Mouse (Mus musculus) layer of hippocampus, postnatal 36 days (tissue): ENCODE data around the gene Mettl17. TPM values are rescaled to one million over a fixed set of nuclear protein-coding genes. Genes with fewer than 3 reads are reported as not detected.
"Not testable (repeated sequence)": the region's sequence is repeated elsewhere in the genome, so short reads cannot be mapped to it uniquely, and the experiment has no call there.

ENCODE experiments used
- DNase-seq, 2 experiments: peaks; one replicate each; pipeline ENCODE4 v3.0.0; 2022
- total RNA-seq, 2 experiments: library from RNA; stranded (reverse); gene quantifications; 2 replicates each; pipeline ENCODE4 v1.2.3; 2021

Mettl17 gene
- total RNA-seq: 10 to 100 TPM; 40.8 to 50.5 TPM

- peak; percentile 85 to 89 for DNase-seq
These were observed at the start of gene Mettl17 for GRCm38 (mm10) chr14:51884598-51885331. Gene Mettl17, plus strand, starts transcription at chr14:51884842.

- DNase-seq: not testable (repeated sequence)
These were observed 46.2 kb upstream of the Mettl17 start for GRCm38 (mm10) chr14:51838480-51838879.

GRCm38 (mm10) chr14:51842250-51842649, 42.4 kb upstream of the Mettl17 start:
- DNase-seq: no peak

GRCm38 (mm10) chr14:51842781-51843180, 41.9 kb upstream of the Mettl17 start:
- DNase-seq: no peak

- DNase-seq: no peak
These were observed 40.8 kb upstream of the Mettl17 start for GRCm38 (mm10) chr14:51843882-51844281.

GRCm38 (mm10) chr14:51846566-51846965, 38.1 kb upstream of the Mettl17 start:
- no peak for DNase-seq

- not testable (repeated sequence) for DNase-seq
These were observed 33.6 kb upstream of the Mettl17 start for GRCm38 (mm10) chr14:51851006-51851405.

- DNase-seq: no peak
These were observed 31.2 kb upstream of the Mettl17 start, which contains the start of gene Ear6 for GRCm38 (mm10) chr14:51853399-51853798. Gene Ear6, plus strand, starts transcription at chr14:51853699.

- not testable (repeated sequence) for DNase-seq
These were observed 29.4 kb upstream of the Mettl17 start for GRCm38 (mm10) chr14:51855280-51855679.

- DNase-seq: not testable (repeated sequence)
These were observed 21.0 kb upstream of the Mettl17 start for GRCm38 (mm10) chr14:51863603-51864002.

GRCm38 (mm10) chr14:51870756-51871155, 13.9 kb upstream of the Mettl17 start:
- DNase-seq: no peak

GRCm38 (mm10) chr14:51871741-51872140, 12.9 kb upstream of the Mettl17 start:
- DNase-seq: no peak

GRCm38 (mm10) chr14:51877517-51877916, 7.1 kb upstream of the Mettl17 start:
- DNase-seq: no peak

GRCm38 (mm10) chr14:51883527-51884030, 1.1 kb upstream of the Mettl17 start:
- peak in 1 of 2 experiments; percentile 17 for DNase-seq

GRCm38 (mm10) chr14:51884031-51884544, 554 bp upstream of the Mettl17 start:
- DNase-seq: no peak

- no peak for DNase-seq
These were observed 1.4 kb downstream of the Mettl17 start for GRCm38 (mm10) chr14:51886051-51886450.

- DNase-seq: no peak
These were observed 5.2 kb downstream of the Mettl17 start for GRCm38 (mm10) chr14:51889833-51890232.

- no peak for DNase-seq
These were observed 7.7 kb downstream of the Mettl17 start, which contains the start of gene Slc39a2 for GRCm38 (mm10) chr14:51892191-51892939. Gene Slc39a2, plus strand, starts transcription at chr14:51892889.

GRCm38 (mm10) chr14:51893094-51893794, 8.6 kb downstream of the Mettl17 start:
- DNase-seq: no peak

GRCm38 (mm10) chr14:51893809-51894208, 9.2 kb downstream of the Mettl17 start:
- no peak for DNase-seq

GRCm38 (mm10) chr14:51895071-51895470, 10.4 kb downstream of the Mettl17 start:
- no peak for DNase-seq

GRCm38 (mm10) chr14:51896019-51896418, 11.4 kb downstream of the Mettl17 start:
- DNase-seq: no peak
